Mouse (Mus musculus) hindbrain, postnatal 0 days (tissue): ENCODE results near the gene Apela. TPM values are rescaled to one million over a fixed set of nuclear protein-coding genes. Genes with fewer than 3 reads are reported as not detected.
A peak's percentile ranks its signal among the peaks of the same experiment; 100 is the strongest.

Source experiments
- ATAC-seq: fragments of 200-750 bp; cut with Nextera tagmentation; 2 replicates; pipeline ENCODE4 v1.8.0; 2017; ENCODE audit warnings: mild to moderate bottlenecking, moderate TSS enrichment, moderate library complexity
- DNase-seq: peaks from one replicate; pipeline ENCODE4 v3.0.0-alpha.2; 2015; ENCODE audit warnings: low spot score
- H3K27ac ChIP-seq: fragments of 300-500 bp; sonication (generic); 2 replicates; pipeline ENCODE4 v1.5.1; 2014; ENCODE audit warnings: mild to moderate bottlenecking
- H3K27me3 ChIP-seq: fragments of 300-500 bp; sonication (generic); 2 replicates; pipeline ENCODE4 v1.6.1; 2014; ENCODE audit warnings: low read length, mixed read lengths; ENCODE audit not compliant: insufficient read depth
- H3K36me3 ChIP-seq: fragments of 300-500 bp; sonication (generic); 2 replicates; pipeline ENCODE4 v1.6.1; 2014; ENCODE audit warnings: low read length, mixed read lengths; ENCODE audit not compliant: insufficient read depth
- H3K4me1 ChIP-seq: fragments of 300-500 bp; sonication (generic); 2 replicates; pipeline ENCODE4 v1.6.1; 2014; ENCODE audit warnings: antibody characterized with exemption, low read length, mixed read lengths; ENCODE audit not compliant: insufficient read depth
- H3K4me2 ChIP-seq: fragments of 300-500 bp; sonication (generic); 2 replicates; pipeline ENCODE4 v1.6.1; 2014; ENCODE audit warnings: low read depth, mild to moderate bottlenecking, low read length, moderate library complexity, mixed read lengths
- H3K4me3 ChIP-seq: fragments of 300-500 bp; sonication (generic); 2 replicates; pipeline ENCODE4 v1.5.1; 2014; ENCODE audit warnings: low read length
- H3K9ac ChIP-seq: fragments of 300-500 bp; sonication (generic); replicated peaks from 2 replicates; pipeline ENCODE4 v1.6.1; 2014; ENCODE audit warnings: mild to moderate bottlenecking, low read length, moderate library complexity, mixed read lengths
- H3K9me3 ChIP-seq: fragments of 300-500 bp; sonication (generic); 2 replicates; pipeline ENCODE4 v1.6.1; 2016; ENCODE audit warnings: low read length, mixed read lengths
- CTCF ChIP-seq: IDR thresholded peaks from 2 replicates; pipeline ENCODE4 v1.5.1; 2016; ENCODE audit warnings: antibody characterized with exemption, control low read depth, low read depth
- WGBS: fragments of 180-500 bp; shearing (Covaris S2); extraction: QIAGEN DNeasy Blood & Tissue Kit; methylation state at CpG from one replicate; pipeline ENCODE4 v1.1.7; 2014; 5-methylcytosine and 5-hydroxymethylcytosine counted together
- polyA plus RNA-seq: library from polyadenylated mRNA; unstranded; fragments of >200 nt; fragmentation: Nextera tagmentation; extraction: Ambion mirVana; gene quantifications from 2 replicates; pipeline ENCODE4 v1.2.1, GENCODE M21; 2015
- total RNA-seq: library from RNA; depleted of rRNA; stranded (reverse); fragments of >200 nt; gene quantifications from 2 replicates; pipeline ENCODE4 v1.2.3, GENCODE M21; 2014; rRNA removed

Gene Apela
- total RNA-seq, result 0.68 and 1.3 TPM in 2 replicates
- 0.66 and 0.83 TPM in 2 replicates for polyA plus RNA-seq

DNA sequence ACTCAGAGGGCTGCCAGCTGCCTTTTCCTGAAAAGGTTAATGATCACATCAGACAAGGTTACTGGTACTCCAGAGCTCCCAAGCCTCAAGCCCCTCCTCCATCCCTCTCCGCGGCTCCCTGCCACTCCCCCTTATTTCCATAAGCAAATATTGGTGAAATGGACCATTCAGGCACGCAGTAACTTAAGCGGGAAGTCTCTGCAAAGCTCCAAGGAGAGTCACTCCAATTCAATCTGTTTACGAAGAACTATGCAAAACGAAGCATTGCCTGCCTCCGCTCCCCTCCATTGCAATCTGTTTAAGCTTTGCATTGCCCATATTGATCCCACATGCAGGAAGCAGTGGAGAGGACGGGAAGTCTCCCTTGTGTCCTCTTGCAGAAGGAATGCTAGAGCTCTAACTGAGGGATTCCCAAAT lies at the start of gene Apela:
Apela (minus strand) TSS at position 220 of the 417 bp plus-strand sequence.
- ATAC-seq, result 0 out of 2 replicates have a peak, but pooled peaks have one; percentile 59
- Histone ChIP-seq H3K4me2 (peak within 1 kb of the TSS; percentile 70), H3K9me3 (no peaks in the 10 kb centered on the region), H3K27ac (no peak within 1 kb of the TSS), H3K36me3 (no peaks in the 10 kb centered on the region), H3K9ac (0 out of 2 replicates have a peak within 1 kb of the TSS, but pooled peaks have one; percentile 18), H3K27me3 (no peaks in the 10 kb centered on the region), H3K4me1 (no peaks in the 10 kb centered on the region; the same call in 1 of the 2 replicates), H3K4me3 (peak within 1 kb of the TSS; percentile 33)
- WGBS, result 2% methylated on average over 8 of the region's 8 CpGs
- TF ChIP-seq CTCF, result no peak
- peak; percentile 34 for DNase-seq

DNA sequence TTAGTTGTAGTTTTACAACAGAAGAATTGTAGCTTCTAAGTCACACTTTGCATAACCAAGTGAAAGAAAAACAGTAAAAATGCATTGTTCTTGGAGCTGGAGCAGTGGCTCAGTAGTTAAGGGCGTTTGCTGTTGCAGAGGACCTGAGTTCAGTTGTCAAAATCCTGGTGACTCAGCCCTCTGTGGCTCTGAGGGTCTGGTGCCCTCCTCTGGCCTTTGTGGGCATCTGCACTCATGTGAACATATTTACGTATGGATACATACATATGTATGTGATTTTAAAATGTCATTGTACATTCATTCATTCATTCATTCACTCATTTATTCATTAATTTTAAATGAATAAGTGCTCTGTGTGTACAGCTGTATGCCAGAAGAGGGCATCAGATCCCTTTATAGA lies 48.5 kb upstream of the Apela start:
- ATAC-seq (no peak), DNase-seq (no peak)
- Histone ChIP-seq H3K27me3 (no peaks in the 10 kb centered on the region), H3K9ac (no peak overlapping the region), H3K4me3 (no peak overlapping the region), H3K9me3 (no peaks in the 10 kb centered on the region), H3K36me3 (no peaks in the 10 kb centered on the region), H3K4me2 (no peak overlapping the region), H3K27ac (no peak overlapping the region), H3K4me1 (no peaks in the 10 kb centered on the region)
- WGBS, result 74% methylated on average over 2 of the region's 2 CpGs
- peak; percentile 22 for TF ChIP-seq CTCF

DNA sequence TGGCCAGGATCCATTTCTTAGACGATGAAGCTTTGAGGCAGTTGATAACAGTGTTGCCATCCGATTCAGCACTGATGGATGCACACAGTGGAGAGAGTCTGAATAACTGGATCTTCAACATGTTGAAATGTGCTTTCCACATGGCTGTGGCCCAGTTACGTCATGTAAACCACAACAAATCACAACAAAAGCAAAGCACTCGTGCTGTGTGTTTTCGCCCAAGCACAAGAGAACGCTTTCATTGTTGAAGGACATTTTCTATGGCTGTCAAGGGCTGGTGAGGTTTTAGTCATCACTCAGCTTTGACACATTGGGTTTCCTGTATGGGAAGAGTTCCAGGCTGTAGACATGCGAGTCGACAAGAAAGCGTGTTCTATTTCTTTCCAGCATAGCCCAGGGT lies 43.6 kb upstream of the Apela start:
- no peak for TF ChIP-seq CTCF
- no peaks in the 10 kb centered on the region for H3K36me3 ChIP-seq
- H3K9me3 ChIP-seq, result no peaks in the 10 kb centered on the region
- ATAC-seq, result no peak
- H3K4me3 ChIP-seq, result no peak overlapping the region
- H3K4me1 ChIP-seq, result no peaks in the 10 kb centered on the region
- no peak overlapping the region for H3K4me2 ChIP-seq
- no peaks in the 10 kb centered on the region for H3K27me3 ChIP-seq
- H3K27ac ChIP-seq, result no peak overlapping the region
- DNase-seq, result no peak
- H3K9ac ChIP-seq, result no peak overlapping the region
- 77% methylated on average over 9 of the region's 9 CpGs for WGBS

DNA sequence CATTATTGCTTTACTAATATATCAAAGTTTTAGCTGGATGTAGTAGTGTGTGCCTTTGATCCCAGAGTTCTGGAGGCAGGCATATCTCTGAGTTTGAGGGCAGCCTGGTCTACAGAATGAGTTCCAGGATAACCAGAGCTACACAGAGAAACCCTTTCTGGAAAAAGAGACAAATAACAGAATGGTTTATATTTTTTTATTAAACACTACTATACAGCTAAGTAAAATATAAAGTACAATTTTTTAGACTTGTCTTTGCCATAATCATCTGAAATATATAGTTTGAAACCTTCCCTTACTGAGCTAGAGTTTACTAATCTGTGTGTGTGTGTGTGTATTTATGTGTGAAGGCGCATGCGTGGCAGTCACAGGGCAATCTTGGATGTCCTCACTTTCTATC lies 37.6 kb upstream of the Apela start, which contains the start of gene Gm10663:
Gm10663 (plus strand) TSS at position 301 of the 400 bp plus-strand sequence.
- H3K9ac ChIP-seq, result no peak within 1 kb of the TSS
- 93% methylated on average over 2 of the region's 2 CpGs for WGBS
- H3K4me3 ChIP-seq, result no peak within 1 kb of the TSS
- no peak for DNase-seq
- H3K36me3 ChIP-seq, result no peaks in the 10 kb centered on the region
- H3K4me2 ChIP-seq, result no peak within 1 kb of the TSS
- no peaks in the 10 kb centered on the region for H3K4me1 ChIP-seq
- H3K9me3 ChIP-seq, result no peaks in the 10 kb centered on the region
- no peak for TF ChIP-seq CTCF
- ATAC-seq, result no peak
- no peaks in the 10 kb centered on the region for H3K27me3 ChIP-seq
- no peak within 1 kb of the TSS for H3K27ac ChIP-seq

DNA sequence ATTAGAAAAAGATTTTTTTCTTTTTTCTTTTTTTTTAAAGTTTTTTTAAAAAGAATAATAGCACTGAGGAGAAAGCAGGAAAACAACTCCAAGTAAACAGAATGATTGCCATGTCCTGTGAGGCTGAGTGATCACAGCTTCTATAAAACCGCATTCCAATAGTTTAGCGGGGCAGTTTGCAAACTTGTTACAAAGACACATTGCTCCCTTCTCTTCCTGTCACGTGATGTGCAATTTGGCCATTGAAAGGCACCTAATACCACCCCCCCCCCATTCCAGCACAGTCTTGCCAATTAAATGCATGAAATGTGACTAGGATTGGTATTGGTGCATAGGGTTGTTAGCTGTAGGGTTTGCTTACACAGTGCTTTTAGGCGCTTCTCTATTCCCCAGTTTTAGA lies 33.9 kb upstream of the Apela start:
- no peaks in the 10 kb centered on the region for H3K4me1 ChIP-seq
- H3K4me3 ChIP-seq, result no peak overlapping the region
- no peaks in the 10 kb centered on the region for H3K36me3 ChIP-seq
- H3K9me3 ChIP-seq, result no peaks in the 10 kb centered on the region
- no peak for ATAC-seq
- DNase-seq, result no peak
- 78% methylated on average over 4 of the region's 4 CpGs for WGBS
- TF ChIP-seq CTCF, result no peak
- H3K27ac ChIP-seq, result no peak overlapping the region
- H3K27me3 ChIP-seq, result no peaks in the 10 kb centered on the region
- H3K9ac ChIP-seq, result no peak overlapping the region
- H3K4me2 ChIP-seq, result no peak overlapping the region

DNA sequence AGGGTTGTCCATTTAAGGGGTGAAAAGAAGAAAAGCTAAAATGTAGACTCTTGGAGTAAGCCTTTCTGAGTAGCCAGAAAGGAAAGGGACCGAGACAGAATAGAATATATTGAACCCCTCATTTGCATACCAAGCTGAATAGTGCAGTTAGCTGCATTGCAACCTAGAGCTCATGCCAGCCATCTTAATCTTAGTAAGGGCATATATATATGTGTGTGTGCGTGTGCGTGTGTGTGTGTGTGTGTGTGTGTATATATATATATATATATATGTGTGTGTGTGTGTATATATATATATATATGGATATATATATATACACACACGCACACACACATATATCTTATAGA lies 31.3 kb upstream of the Apela start:
- Histone ChIP-seq H3K4me1 (no peaks in the 10 kb centered on the region), H3K27me3 (no peaks in the 10 kb centered on the region), H3K9ac (no peak overlapping the region), H3K4me2 (no peak overlapping the region), H3K9me3 (no peaks in the 10 kb centered on the region), H3K4me3 (no peak overlapping the region), H3K36me3 (no peaks in the 10 kb centered on the region), H3K27ac (no peak overlapping the region)
- ATAC-seq (no peak), DNase-seq (no peak)
- WGBS, result 81% methylated on average over 4 of the region's 4 CpGs
- TF ChIP-seq CTCF, result no peak

DNA sequence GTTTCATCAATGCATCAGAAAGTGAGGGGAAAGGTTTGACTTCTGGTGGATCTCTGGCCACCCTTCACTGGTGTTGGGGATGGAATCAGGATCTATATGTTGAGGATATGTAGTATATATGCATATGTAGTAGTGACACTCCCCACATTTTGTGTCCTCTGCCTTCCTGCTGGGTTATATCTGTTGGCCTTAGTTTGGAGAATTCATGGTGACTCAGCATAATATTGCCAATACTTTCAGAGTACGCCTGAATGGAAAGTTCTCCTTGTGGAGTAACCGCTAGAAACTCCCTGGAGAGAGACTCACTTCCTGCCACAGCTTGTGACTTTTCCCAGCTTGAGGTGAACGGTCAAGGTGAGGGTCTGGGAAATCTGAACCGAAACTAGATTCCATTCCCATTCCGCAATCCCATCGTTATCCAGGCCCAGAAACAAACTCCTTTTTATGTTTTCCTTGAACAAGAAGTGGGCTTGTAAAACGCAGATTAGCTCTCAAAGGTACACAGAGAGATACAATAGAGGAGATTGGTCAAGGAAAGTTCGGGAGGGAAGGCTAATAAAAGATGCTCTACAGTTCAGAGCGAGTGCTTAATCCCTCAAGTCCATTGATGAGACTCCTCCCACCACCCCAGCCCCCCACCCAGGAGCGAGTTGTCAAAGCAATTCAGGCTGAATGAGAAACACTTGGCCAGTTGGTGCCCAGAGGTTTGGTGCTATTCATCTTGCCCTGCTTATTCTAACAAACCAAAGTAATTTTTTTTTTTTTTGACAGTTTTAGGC lies 30.7 kb upstream of the Apela start:
- ATAC-seq (no peak), DNase-seq (no peak)
- Histone ChIP-seq H3K36me3 (no peaks in the 10 kb centered on the region), H3K4me2 (no peak overlapping the region), H3K27me3 (no peaks in the 10 kb centered on the region), H3K4me3 (no peak overlapping the region), H3K4me1 (no peaks in the 10 kb centered on the region), H3K9me3 (no peaks in the 10 kb centered on the region), H3K9ac (no peak overlapping the region), H3K27ac (no peak overlapping the region)
- no peak for TF ChIP-seq CTCF
- WGBS, result 48% methylated on average over 10 of the region's 10 CpGs
